Mouse (Mus musculus): ENCODE data around the gene Cyp26a1. TPM values are rescaled to one million over a fixed set of nuclear protein-coding genes. Genes with fewer than 3 reads are reported as not detected.

Gene Cyp26a1
- total RNA-seq (2021), result under 1 TPM in 1 of 2 experiments, not detected in 1; 0.36 TPM
- long read RNA-seq, experiment 1, result 0 reads
- long read RNA-seq, experiment 2, partial matches to known transcripts, result 1 of 1 reads
- long read RNA-seq, experiment 2, other reads (novel, unspliced or antisense), result 0 of 1 reads

- DNase-seq (ENCODE audit: low spot score in 2 of 2), result no peak
Measured at GRCm38 (mm10) chr19:37697651-37698272, at the start of gene Cyp26a1. TSS of gene Cyp26a1 (plus strand) at chr19:37697798.

DNA sequence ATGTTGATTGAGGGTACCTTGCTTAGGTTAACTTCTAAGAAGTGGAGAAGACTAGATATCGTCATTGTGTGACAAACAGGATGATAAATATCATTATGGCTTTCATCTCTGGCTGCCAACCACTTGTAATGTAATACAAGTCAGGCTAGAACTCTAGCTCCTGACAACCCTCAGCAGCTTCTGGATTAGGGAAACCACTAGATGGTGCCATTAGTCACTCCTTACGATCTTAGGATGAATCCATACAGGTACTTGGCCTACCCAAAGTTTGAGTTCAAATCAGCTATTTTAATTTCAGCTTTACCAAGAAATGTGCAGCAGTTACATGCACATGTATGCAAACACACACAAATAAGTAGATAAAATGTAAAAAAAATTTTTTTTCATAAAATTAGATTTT is 49.6 kb upstream of the Cyp26a1 start:
- DNase-seq (ENCODE audit: low spot score in 2 of 2), result no peak

DNA sequence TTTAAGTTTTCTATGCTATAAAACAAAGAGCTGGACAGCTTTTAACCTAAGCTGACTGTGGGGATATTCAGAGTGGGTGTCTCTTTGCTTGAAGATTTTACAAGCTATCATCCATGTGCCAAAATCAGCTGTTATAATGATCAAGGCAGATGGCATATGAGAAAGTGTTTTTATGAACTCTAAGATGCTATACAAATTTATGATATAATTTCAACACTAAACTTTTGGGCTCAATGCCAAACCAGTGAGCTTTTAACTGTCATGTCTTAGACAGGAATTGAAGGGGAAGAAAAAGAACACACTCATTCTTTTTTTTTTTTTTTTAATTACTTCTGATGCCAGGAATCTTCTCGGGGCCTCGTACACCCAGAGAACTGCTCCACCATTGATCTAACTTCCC is 47.1 kb upstream of the Cyp26a1 start:
- DNase-seq (ENCODE audit: low spot score in 2 of 2), result no peak

DNA sequence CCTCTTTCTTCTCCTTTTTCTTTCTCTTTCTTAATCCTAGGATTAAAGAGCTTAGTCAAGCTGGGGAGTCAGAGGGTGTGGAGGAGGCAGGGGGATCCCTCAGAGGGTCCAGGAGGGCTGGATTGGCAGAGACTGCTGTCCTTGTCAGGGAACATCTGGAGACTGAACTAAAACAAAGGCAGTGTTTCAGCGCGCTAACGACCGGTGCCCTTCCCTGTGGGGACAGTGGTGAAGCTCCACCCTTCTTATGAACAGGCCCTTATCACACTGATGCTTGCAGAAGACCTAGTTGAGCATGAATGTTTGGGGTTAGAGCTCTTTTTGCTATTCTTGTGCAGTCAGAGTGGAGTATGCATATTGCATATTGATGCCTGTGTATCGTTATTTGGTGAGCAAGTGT is 43.6 kb upstream of the Cyp26a1 start:
- no peak for DNase-seq (ENCODE audit: low spot score in 2 of 2)

DNA sequence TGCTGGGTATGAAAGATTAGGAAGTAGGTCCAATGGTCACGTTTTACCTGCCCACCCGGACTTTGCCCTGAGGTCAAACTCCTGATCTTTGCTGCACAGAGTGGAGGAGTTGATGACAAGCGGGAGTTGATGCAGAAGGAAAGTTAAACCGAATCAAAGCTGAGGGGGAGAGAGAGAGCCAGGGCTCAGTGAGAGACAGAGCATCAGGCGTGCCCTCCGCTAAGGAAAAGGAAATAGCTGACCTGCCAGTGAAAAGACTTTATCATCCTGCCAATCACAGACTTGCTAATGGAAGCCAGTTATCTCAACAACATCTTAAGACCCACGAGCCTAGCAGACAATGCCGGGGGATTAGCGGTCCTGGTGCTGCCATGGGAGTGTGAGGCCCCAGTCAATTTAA is 41.2 kb upstream of the Cyp26a1 start:
- DNase-seq (ENCODE audit: low spot score in 2 of 2), result no peak

- DNase-seq (ENCODE audit: low spot score in 2 of 2), result no peak
Measured at GRCm38 (mm10) chr19:37665256-37665655, 32.3 kb upstream of the Cyp26a1 start.

DNA sequence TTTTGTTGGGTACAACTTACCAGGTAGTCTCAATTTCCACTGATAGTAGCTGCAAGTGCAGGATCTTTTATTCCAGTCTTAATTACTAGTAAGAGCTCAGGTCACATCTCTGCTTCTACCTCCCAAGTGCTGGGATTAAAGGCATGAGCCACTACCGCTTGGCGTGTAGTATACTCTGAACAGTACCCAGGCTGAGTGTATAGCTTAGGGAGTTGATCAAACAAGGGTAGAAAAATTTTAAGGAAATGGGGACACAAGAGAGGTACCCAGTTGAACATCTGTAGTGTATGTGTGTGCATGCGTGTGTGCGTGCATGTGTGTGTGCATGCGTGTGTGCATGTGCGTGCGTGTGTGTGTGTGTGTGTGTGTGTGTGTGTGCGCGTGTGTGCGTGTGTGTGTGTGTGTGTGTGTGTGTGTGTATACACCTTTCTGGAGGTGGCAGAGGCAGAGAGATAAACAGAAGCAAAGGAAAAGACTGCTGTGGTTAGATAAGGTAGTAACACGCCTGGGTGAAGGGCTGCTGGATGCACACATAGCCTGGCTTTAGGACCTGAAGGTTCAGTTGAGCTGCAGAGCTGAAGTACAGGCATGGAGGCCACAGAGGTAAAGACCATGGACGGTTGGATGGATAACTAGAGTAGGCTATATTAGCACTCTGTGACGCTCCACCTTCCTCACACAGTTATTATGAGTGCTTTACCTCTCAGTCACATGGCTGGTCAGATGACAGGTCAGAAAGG is 29.6 kb upstream of the Cyp26a1 start:
- DNase-seq (ENCODE audit: low spot score in 2 of 2), result no peak

DNA sequence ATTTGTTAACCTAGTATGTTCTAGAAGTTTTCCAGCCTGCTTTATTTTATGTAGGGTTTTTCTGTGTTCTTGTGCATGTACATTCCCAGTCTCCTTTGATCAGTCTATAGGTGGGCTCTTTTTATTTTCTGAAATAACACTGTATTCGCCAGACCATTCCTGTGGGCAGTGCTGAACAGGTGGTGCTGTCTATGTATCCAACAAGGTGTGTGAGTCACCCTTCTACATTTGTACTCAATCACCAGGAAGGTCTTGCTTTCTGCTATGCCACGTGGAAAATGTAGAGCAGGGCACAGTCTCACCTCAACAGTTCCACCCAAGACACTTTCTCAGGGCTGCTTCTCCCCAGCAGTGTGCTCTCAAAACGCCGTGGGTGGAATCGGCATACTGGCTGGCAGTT is 28.9 kb upstream of the Cyp26a1 start:
- DNase-seq (ENCODE audit: low spot score in 2 of 2), result no peak

GRCm38 (mm10) chr19:37669486-37669885 is 28.1 kb upstream of the Cyp26a1 start:
- no peak for DNase-seq (ENCODE audit: low spot score in 2 of 2)

DNA sequence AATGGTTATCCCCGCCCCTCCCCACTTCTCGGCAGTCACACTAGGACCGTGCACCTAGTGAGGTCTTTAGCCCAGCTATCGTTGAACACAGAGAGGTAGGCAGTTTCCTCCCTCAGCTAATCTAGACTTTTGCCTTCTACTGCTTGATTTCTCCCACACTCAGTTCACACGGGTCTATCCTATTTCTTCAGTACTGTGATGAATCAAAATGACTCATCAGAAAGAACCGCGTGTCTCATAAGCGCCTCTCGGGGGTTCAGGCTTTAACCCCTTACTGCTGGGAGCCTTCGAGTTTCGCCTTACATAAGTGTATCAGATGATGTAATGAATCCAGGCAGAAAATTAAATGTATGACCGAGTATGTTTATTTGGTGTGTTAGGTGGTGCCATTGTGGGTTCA is 24.2 kb upstream of the Cyp26a1 start:
- DNase-seq (ENCODE audit: low spot score in 2 of 2), result no peak

DNA sequence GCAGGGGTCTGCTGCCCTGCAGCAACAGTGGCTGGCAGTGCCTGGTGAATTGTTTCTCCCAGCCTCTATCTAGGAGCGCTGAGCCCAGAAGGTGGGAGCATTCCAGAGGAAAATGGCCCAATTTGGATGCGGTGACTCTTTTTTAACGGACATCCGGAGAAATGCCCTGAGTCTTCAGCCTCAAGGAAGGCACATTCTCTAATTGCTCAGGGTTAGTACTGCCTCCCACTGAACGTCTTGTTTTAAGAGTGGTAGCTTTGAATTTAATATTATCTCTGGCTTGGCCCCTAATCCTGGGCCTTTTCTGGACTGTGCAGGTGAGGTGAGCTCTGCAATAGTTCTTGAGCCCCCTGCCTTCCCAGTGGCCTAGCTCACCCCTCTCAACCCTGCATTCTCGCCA is 12.3 kb upstream of the Cyp26a1 start, which contains the start of gene Cyp26c1:
Gene Cyp26c1 (plus strand): TSS at position 301 of the 400 bp plus-strand sequence.
- DNase-seq (ENCODE audit: low spot score in 2 of 2), result no peak

- DNase-seq (ENCODE audit: low spot score in 2 of 2), result no peak
Measured at GRCm38 (mm10) chr19:37686347-37686746, 11.3 kb upstream of the Cyp26a1 start.

DNA sequence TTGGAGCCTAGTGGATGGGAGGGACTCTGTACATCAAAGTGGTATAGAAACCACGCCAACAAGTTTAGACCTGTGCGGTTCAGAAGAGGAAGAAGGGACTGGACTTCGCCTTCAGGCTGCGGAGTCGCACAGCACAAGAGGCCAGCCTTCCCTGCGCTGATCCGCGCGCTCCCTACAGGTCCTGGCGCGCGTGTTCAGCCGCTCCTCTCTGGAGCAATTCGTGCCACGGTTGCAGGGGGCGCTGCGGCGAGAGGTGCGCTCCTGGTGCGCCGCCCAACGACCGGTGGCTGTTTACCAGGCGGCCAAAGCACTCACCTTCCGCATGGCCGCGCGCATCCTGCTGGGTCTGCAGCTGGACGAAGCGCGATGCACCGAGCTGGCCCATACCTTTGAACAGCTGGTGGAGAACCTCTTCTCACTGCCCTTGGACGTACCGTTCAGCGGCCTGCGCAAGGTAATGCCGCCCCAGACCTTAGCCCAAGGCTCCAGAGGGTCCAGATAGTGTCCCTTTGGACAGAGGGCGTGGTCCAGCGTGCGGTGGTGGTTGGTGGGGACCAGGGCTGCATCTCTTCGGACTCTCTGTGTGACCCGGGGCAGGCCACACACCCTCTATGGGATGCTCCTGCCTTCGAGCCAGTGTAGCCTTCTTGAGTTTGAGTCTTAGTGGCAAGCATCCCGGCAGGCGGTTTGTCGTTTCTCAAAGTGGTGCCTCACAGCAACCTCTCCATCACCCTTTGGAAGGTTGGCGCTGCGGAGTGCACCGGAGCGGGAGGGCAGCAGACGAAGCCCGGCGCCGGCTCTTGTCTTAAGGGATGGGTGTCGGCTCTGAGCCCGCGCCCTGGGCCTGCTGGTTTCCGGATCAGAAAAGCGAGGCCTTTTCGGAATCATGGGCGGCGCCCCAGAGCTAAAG is 10.4 kb upstream of the Cyp26a1 start:
- no peak for DNase-seq (ENCODE audit: low spot score in 2 of 2)

DNA sequence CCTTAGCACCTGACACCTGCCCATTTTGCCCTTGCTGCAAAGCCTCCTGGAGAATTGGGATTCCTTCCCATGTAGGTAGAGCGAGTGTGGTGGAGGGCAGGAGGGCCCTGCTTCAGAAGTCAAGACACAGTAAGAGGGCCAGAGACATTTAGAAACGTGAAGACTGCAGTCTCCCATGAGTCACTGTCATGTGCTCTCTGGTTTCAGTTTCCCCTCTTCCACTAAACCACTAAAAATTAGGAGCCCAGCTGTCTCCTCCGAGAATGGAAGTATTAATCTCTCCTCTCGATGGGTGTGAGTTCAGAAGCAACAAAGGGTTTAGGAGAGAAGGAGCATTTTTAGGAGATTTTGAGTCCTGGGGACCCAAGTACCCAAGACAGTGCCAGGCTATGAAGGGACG is 8.1 kb upstream of the Cyp26a1 start:
- DNase-seq (ENCODE audit: low spot score in 2 of 2), result no peak

DNA sequence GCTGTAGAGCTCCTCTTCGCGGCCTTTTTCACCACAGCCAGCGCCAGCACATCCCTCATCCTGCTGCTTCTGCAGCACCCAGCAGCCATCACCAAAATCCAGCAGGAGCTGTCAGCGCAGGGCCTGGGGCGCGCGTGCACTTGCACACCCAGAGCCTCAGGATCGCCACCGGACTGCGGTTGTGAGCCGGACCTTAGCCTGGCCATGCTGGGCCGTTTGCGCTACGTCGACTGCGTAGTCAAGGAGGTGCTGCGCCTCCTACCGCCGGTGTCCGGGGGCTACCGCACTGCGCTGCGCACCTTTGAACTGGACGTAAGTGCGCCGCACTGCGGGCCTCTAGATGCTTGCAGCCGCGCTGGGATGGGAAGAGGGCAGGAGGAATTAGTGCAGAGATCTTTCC is 6.9 kb upstream of the Cyp26a1 start:
- DNase-seq (ENCODE audit: low spot score in 2 of 2), result no peak

DNA sequence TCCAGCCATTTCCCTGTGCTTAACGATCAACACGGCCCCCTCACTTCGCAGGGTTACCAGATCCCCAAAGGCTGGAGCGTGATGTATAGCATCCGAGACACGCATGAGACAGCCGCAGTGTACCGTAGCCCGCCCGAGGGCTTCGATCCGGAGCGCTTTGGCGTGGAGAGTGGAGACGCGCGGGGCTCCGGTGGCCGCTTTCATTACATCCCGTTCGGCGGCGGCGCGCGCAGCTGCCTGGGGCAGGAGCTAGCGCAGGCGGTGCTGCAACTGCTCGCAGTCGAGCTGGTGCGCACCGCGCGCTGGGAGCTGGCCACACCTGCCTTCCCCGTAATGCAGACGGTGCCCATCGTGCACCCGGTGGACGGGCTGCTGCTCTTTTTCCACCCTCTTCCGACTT is 4.7 kb upstream of the Cyp26a1 start:
- no peak for DNase-seq (ENCODE audit: low spot score in 2 of 2)

- no peak for DNase-seq (ENCODE audit: low spot score in 2 of 2)
Measured at GRCm38 (mm10) chr19:37695146-37695545, 2.5 kb upstream of the Cyp26a1 start.

- no peak for DNase-seq (ENCODE audit: low spot score in 2 of 2)
Measured at GRCm38 (mm10) chr19:37695762-37696602, 1.6 kb upstream of the Cyp26a1 start.

DNA sequence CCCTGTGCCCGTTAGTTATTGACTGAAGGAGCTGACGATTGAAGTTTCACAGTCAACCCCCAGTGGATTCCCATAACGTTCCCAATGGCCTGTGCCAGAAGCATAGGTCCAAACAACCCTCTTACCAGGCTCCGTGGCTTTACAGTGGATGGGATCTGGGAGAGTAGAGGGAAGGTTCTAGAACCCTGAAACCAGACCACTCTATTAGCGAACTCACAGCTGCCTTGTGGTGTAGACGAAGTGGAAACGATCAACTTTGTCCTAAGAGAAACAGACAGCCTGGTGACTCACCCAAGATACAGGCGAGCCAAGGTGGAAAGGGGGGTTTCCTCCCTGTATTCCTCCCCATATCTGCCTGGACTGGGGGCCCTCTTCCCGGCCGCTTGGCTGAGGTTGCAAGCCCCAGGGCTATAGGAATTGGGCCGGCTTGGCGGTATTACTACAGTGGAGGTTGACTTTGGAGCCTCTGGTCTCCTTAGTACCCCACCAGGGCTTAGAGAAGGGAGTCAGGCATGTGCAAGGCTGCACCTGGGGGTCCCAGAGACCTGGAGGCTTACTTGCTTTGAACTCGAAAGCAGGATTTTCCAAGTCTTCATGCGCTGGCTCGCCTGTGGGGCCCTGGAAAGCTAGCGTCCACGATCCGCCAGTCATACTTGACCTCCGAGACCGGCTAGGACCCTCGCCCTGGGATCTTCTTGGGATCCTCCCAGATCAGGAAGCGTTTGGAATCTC is 829 bp upstream of the Cyp26a1 start:
- no peak for DNase-seq (ENCODE audit: low spot score in 2 of 2)

DNA sequence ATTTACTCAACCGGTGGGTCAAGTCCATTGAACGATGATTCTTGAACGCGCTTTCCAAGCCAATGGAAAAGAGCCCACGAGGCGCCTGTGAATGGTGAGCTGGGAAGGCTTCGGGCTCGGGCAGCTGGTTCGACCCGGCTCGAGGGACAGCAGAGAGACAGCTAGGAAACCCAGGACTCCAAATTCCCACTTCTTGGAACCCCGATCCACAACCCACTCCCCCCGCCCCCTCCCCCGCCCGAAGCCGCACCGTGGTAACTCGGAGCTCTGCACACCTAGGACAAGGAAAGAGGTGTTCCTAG is 312 bp upstream of the Cyp26a1 start:
- DNase-seq (ENCODE audit: low spot score in 2 of 2), result no peak

Data from adrenal gland, postnatal 4 days (tissue).